Mouse (Mus musculus): ENCODE results near the gene Pdgfd. TPM values are rescaled to one million over a fixed set of nuclear protein-coding genes. Genes with fewer than 3 reads are reported as not detected.

The Pdgfd gene
- polyA plus RNA-seq, 1 experiment from 2014 or later, result 1.3 TPM

DNA sequence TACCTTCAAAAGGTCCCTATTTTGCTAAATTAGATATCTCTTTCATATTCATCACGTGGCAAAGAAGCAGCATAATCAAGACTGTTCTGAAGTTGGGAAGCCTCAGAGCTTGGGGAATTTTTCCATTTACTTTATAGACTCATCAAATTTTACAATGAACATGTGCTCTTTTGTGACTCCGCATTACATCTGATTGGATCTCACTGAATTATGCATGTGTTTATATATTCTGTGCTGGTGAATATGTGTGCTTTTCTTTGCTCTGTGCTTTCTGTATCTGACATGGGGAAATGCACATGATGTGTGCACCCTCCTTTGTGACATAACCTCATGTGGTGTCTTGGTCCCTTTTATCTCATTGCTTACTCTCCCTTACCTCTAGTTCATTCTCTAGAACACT, 83.6 kb downstream of the Pdgfd start:
- Histone ChIP-seq H3K9ac (no peak overlapping the region), H3K36me3 (no peaks in the 10 kb centered on the region), H3K9me3 (replicated peaks) (no peaks in the 10 kb centered on the region), H3K27me3 (replicated peaks) (no peaks in the 10 kb centered on the region), H3K4me2 (no peak overlapping the region), H3K4me1 (no peaks in the 10 kb centered on the region), H3K27ac (no peak overlapping the region), H3K4me3 (no peak overlapping the region)
- 63% methylated on average over 2 of the region's 2 CpGs for WGBS (ENCODE audit: insufficient replicate concordance)
- ATAC-seq, result no peak

DNA sequence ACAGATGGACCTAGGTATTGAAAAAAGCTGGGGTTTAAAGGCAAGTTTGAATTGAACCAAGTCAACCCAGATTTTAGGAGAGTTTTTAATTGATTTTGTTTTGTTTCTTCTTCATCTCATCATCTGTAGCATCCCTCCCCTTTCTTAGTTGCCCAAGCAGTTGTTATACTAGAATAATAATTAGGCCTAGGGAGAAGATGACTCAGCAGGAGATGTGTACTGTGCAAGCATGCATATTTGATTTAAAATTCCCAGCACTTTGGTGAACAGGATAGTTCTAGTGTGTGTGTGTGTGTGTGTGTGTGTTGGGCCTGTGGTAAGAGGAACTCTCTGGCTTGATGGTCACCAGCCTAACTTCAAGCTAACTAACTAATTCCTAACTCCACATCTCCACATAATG, 88.7 kb downstream of the Pdgfd start:
- no peaks in the 10 kb centered on the region for H3K27me3 ChIP-seq (replicated peaks)
- H3K36me3 ChIP-seq, result no peaks in the 10 kb centered on the region
- no peak overlapping the region for H3K4me3 ChIP-seq
- no peak for ATAC-seq
- H3K4me2 ChIP-seq, result no peak overlapping the region
- no peaks in the 10 kb centered on the region for H3K4me1 ChIP-seq
- H3K9ac ChIP-seq, result no peak overlapping the region
- H3K27ac ChIP-seq, result no peak overlapping the region
- no peaks in the 10 kb centered on the region for H3K9me3 ChIP-seq (replicated peaks)

DNA sequence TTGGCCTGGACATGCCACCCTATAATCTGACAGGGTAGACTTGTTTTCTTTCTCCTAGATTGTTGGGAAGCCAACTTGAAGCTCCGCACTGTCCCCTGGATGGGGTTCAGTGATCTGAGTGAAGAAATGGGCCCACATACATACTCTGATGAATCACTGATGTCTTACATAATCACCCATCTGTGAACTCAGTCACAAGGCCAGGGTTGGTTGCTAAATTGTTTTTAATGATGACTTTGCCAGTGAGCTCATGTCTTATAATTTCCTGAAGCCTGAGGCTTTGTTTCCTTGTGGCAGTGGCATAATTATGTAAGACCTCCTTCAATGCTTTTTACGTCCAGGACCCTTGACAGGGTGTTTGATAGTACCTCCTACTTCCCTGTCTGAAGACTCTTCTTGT, 96.4 kb downstream of the Pdgfd start:
- Histone ChIP-seq H3K27me3 (replicated peaks) (no peaks in the 10 kb centered on the region), H3K4me2 (no peak overlapping the region), H3K4me1 (no peaks in the 10 kb centered on the region), H3K27ac (no peak overlapping the region), H3K9me3 (replicated peaks) (no peaks in the 10 kb centered on the region), H3K4me3 (no peak overlapping the region), H3K36me3 (no peaks in the 10 kb centered on the region), H3K9ac (no peak overlapping the region)
- no peak for ATAC-seq
- 67% methylated on average over 2 of the region's 2 CpGs for WGBS (ENCODE audit: insufficient replicate concordance)

DNA sequence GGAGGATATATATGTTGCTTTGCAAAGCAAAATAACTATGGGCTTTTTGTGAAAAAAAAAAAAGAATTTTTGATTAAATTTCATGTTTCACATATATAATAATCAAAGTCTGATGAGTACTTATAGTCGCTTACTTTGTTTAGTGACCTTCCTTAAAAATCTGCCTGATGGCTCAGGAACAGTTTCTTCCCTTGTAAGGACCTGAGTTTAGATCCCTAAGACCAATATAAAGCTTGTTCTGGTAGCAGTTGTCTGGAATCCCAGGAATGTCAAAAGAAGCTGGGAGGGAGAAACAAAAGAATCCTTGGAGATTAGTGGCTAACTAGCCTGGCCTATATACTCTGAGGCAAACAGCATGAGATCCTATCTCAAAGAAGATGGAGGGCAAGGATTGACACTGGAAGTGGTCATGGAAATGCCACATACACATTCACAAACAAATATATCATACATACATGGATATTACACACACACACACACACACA, 101.5 kb downstream of the Pdgfd start, which contains the start of gene Ddi1:
Gene Ddi1 (minus strand): TSS at position 51 of the 485 bp plus-strand sequence.
- H3K4me2 ChIP-seq, result no peak within 1 kb of the TSS

DNA sequence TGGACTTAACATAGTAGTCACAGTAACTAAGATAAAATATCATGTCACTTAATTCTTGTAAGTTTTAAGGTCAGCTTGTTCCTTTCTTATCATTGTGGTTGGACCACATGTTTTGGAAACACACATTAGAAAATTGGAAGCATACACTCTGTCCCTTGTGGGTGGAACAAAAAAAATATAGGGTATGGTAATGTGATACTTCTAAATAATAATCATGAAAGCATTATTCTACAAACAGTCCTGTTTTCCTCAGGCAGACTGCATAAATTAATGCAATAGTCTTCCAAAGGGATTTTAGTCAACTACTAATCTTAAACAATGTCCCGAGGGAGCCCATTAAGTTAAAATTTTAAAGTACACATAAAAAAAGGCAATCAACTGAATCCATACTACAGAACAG, 108.0 kb downstream of the Pdgfd start:
- Histone ChIP-seq H3K4me2 (no peak overlapping the region), H3K27me3 (replicated peaks) (no peaks in the 10 kb centered on the region), H3K4me1 (no peaks in the 10 kb centered on the region), H3K27ac (no peak overlapping the region), H3K4me3 (no peak overlapping the region), H3K36me3 (no peaks in the 10 kb centered on the region), H3K9ac (no peak overlapping the region), H3K9me3 (replicated peaks) (no peaks in the 10 kb centered on the region)
- ATAC-seq, result no peak
- whole genome bisulfite sequencing (ENCODE audit: insufficient replicate concordance), result 61% methylated on average over 1 of the region's 1 CpGs

More for the DNA sequence above, 101.5 kb downstream of the Pdgfd start, which contains the start of gene Ddi1:
- ATAC-seq, result no peak
- H3K4me3 ChIP-seq, result no peak within 1 kb of the TSS
- no peak within 1 kb of the TSS for H3K27ac ChIP-seq
- H3K27me3 ChIP-seq (replicated peaks), result no peaks in the 10 kb centered on the region
- H3K9me3 ChIP-seq (replicated peaks), result no peaks in the 10 kb centered on the region
- 64% methylated on average over 1 of the region's 1 CpGs for WGBS (ENCODE audit: insufficient replicate concordance)
- no peaks in the 10 kb centered on the region for H3K36me3 ChIP-seq
- no peaks in the 10 kb centered on the region for H3K4me1 ChIP-seq
- no peak within 1 kb of the TSS for H3K9ac ChIP-seq

DNA sequence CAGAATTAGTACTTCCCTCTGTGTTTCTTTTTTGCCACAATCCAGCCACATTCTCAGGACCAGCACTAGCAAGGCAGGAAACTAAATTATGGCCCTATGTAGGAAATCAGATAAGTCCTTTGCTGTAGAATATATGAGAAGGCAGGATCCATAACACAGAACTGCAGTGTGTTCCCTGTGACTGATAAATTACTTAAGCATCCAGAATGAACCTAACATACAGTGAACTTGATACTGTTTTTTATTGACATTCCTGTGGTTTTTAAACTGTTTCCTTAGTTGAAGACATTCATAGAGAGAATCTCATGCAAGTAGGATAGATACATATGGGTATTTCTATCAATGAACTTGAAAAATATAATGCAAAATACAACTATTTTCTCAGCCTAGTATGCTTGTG, 109.1 kb downstream of the Pdgfd start:
- Histone ChIP-seq H3K9me3 (replicated peaks) (no peaks in the 10 kb centered on the region), H3K4me2 (no peak overlapping the region), H3K27ac (no peak overlapping the region), H3K27me3 (replicated peaks) (no peaks in the 10 kb centered on the region), H3K4me1 (no peaks in the 10 kb centered on the region), H3K36me3 (no peaks in the 10 kb centered on the region), H3K4me3 (no peak overlapping the region), H3K9ac (no peak overlapping the region)
- ATAC-seq, result no peak

DNA sequence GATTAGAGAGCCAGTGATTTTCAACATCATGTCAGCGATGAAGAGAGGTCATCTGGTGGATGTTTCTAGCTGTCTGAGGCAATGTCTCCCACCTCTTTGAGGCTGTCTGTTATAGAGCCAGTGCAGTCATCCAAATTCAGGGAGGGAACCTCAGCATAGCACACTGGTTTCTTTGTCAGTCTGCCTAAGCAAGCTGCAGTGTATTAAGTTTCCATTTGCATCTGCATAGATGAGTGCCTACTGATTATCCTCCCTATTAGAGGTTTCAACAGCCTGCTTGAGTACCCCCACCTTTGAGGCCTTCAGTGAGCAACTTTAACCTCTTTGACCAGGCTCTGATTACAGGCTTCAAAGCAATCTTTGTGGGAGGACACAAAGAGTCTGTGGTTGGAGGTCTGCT, 118.4 kb downstream of the Pdgfd start:
- Histone ChIP-seq H3K4me3 (no peak overlapping the region), H3K36me3 (no peaks in the 10 kb centered on the region), H3K27ac (no peak overlapping the region), H3K9me3 (replicated peaks) (no peaks in the 10 kb centered on the region), H3K4me1 (no peaks in the 10 kb centered on the region), H3K9ac (no peak overlapping the region), H3K4me2 (no peak overlapping the region), H3K27me3 (replicated peaks) (no peaks in the 10 kb centered on the region)
- WGBS (ENCODE audit: insufficient replicate concordance), result 41% methylated on average over 1 of the region's 1 CpGs
- no peak for ATAC-seq

DNA sequence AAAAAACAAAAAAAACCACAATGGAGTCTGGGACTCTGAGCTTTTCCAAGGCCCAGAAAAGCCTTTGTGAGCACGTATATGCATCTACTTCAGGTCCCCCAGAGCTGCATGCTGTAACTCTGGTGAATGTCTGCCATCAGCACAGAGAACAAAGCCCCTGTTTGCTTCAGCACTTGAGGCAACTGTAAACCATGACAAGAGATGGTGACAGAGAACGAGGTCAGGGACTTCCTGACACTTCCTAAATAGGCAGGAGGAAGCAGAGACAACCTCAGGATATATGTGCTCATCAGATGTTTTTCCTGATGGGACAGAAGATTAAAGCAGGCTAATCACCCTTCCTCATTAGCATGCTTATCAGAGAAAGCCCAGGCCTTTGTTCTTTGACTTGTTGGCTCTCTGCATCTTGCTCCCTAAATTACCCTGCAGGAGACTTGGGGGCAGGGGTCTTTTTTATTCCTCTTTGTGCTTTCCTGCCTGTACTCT, 120.9 kb downstream of the Pdgfd start:
- Histone ChIP-seq H3K4me2 (no peak overlapping the region), H3K9me3 (replicated peaks) (no peaks in the 10 kb centered on the region), H3K36me3 (no peaks in the 10 kb centered on the region), H3K9ac (no peak overlapping the region), H3K27me3 (replicated peaks) (no peaks in the 10 kb centered on the region), H3K27ac (no peak overlapping the region), H3K4me1 (no peaks in the 10 kb centered on the region), H3K4me3 (no peak overlapping the region)
- no peak for ATAC-seq
- 13% methylated on average over 2 of the region's 2 CpGs for WGBS (ENCODE audit: insufficient replicate concordance)

DNA sequence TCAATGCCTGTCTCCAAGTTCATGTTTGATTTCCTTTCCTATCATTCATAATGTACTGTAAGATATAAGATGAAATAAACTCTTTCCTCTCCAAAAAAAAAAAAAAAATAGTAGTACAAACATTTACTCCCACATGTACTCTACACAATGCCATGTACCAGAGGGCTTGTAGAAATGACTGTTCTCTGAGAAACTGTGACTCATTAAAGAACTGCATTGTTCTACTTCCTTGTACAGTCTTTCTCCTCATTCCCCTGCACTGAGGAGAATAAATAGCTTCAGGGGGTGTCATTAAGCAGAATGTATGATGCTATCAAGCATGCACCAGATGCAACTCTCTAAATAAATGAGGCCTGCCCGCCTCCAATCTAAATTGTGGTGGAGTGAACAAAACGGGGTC, 130.2 kb downstream of the Pdgfd start:
- WGBS (ENCODE audit: insufficient replicate concordance), result 63% methylated on average over 2 of the region's 2 CpGs
- no peaks in the 10 kb centered on the region for H3K27me3 ChIP-seq (replicated peaks)

DNA sequence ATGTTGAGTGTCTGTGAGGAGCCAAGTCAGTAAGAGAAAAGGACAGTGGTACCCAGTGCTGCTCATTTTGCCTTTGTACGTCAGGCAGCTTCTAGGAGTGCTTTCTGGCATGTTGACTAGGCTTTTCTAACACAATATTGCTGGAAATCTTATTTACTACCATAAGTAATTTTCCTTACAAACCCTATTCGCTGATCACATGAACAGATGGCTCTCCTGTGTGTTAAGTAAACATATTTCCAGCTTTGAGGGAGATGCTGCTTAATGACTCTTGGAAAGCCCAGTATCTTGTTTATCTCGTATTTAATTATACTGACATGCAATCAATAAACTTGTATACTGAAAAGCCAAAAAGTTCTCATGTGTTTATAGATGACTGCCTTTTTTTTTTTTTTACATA, 133.7 kb downstream of the Pdgfd start:
- no peak for ATAC-seq
- no peaks in the 10 kb centered on the region for H3K27me3 ChIP-seq (replicated peaks)
- H3K36me3 ChIP-seq, result no peaks in the 10 kb centered on the region
- no peak overlapping the region for H3K4me3 ChIP-seq
- 58% methylated on average over 3 of the region's 3 CpGs for WGBS (ENCODE audit: insufficient replicate concordance)
- no peak overlapping the region for H3K9ac ChIP-seq
- no peaks in the 10 kb centered on the region for H3K9me3 ChIP-seq (replicated peaks)
- H3K27ac ChIP-seq, result no peak overlapping the region
- H3K4me1 ChIP-seq, result no peaks in the 10 kb centered on the region
- H3K4me2 ChIP-seq, result no peak overlapping the region

More for the DNA sequence above, 130.2 kb downstream of the Pdgfd start:
- H3K9me3 ChIP-seq (replicated peaks), result no peaks in the 10 kb centered on the region
- H3K9ac ChIP-seq, result no peak overlapping the region
- no peaks in the 10 kb centered on the region for H3K4me1 ChIP-seq
- H3K36me3 ChIP-seq, result no peaks in the 10 kb centered on the region
- H3K4me2 ChIP-seq, result no peak overlapping the region
- no peak for ATAC-seq
- no peak overlapping the region for H3K4me3 ChIP-seq
- H3K27ac ChIP-seq, result no peak overlapping the region

DNA sequence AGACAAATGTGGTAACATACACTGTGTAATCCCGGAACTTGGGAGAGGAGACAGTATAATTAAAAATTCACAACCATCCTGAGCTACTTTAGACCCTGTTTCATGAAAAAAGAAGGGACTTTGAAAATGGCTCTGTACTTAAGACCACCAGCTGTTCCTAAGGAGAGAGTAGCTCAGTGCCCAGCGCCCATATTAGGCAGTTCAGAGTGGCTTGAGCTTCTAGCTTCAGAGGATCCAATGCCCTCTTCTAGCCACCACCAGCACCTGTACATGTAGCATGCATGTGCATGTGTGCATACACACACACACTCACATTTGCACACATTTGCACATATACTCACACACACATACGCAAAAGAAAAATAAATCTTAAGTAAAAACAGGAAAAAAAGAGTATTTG, 136.2 kb downstream of the Pdgfd start:
- no peaks in the 10 kb centered on the region for H3K4me1 ChIP-seq
- no peak for ATAC-seq
- no peaks in the 10 kb centered on the region for H3K27me3 ChIP-seq (replicated peaks)
- WGBS (ENCODE audit: insufficient replicate concordance), result 72% methylated on average over 3 of the region's 3 CpGs
- no peaks in the 10 kb centered on the region for H3K9me3 ChIP-seq (replicated peaks)
- no peak overlapping the region for H3K9ac ChIP-seq
- no peaks in the 10 kb centered on the region for H3K36me3 ChIP-seq
- H3K4me3 ChIP-seq, result no peak overlapping the region
- H3K4me2 ChIP-seq, result no peak overlapping the region
- H3K27ac ChIP-seq, result no peak overlapping the region

DNA sequence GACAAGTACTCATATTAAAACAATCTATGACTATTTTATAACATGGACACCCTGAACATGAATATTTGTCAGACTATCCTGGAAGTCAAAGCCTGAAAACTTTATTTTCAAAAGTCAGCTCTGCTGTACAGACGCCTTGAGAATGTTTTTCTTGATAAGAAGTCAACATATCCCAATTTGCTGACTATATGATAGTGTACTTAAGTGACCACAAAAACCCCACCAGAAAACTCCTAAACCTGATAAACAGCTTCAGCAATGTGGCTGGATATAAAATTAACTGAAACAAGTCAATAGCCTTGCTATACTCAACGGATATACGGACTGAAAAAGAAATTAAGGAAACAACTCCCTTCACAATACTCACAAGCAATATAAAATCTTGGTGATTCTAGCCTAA, 137.5 kb downstream of the Pdgfd start:
- no peaks in the 10 kb centered on the region for H3K36me3 ChIP-seq
- no peak overlapping the region for H3K27ac ChIP-seq
- no peak overlapping the region for H3K4me3 ChIP-seq
- H3K27me3 ChIP-seq (replicated peaks), result no peaks in the 10 kb centered on the region
- no peaks in the 10 kb centered on the region for H3K4me1 ChIP-seq
- H3K9me3 ChIP-seq (replicated peaks), result no peaks in the 10 kb centered on the region
- H3K9ac ChIP-seq, result no peak overlapping the region
- ATAC-seq, result peak; percentile 68; the same call in 1 of the 2 replicates
- WGBS (ENCODE audit: insufficient replicate concordance), result 36% methylated on average over 3 of the region's 3 CpGs
- H3K4me2 ChIP-seq, result no peak overlapping the region

DNA sequence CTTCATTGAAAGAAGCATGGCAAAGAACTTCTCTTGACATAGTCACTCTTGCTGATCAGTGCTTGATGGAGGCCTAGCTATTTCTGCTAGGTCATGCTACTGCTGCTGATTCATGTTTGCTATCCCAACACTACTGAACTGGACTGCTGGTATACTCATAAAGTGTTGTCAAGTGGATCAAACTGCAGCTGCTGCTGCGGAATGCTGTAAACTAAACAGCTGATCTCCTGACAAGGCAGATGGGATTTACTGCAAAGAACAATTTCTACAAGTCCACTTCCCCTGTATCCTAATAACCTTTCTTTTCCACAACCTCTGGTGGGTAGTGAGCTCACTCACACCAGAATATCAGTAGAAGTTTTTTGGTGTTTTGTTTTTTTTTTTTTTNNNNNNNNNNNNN, 148.7 kb downstream of the Pdgfd start:
- Histone ChIP-seq H3K36me3 (no peaks in the 10 kb centered on the region), H3K9me3 (replicated peaks) (no peaks in the 10 kb centered on the region), H3K4me1 (no peaks in the 10 kb centered on the region), H3K4me2 (no peak overlapping the region), H3K4me3 (no peak overlapping the region), H3K9ac (no peak overlapping the region), H3K27ac (no peak overlapping the region), H3K27me3 (replicated peaks) (no peaks in the 10 kb centered on the region)
- no peak for ATAC-seq
- 83% methylated on average over 1 of the region's 1 CpGs for WGBS (ENCODE audit: insufficient replicate concordance)

Measured in liver, embryonic 12.5 days (tissue).